Mouse (Mus musculus) thymus, postnatal 0 days (tissue): ENCODE measurements around the gene Dynlt1c. TPM values are rescaled to one million over a fixed set of nuclear protein-coding genes. Genes with fewer than 3 reads are reported as not detected.
"Not testable (repeated sequence)": the region's sequence is repeated elsewhere in the genome, so short reads cannot be mapped to it uniquely, and the experiment has no call there.

Source experiments
- DNase-seq: peaks from one replicate; pipeline ENCODE4 v3.0.0-alpha.2; 2015; ENCODE audit warnings: low spot score
- polyA plus RNA-seq: library from polyadenylated mRNA; unstranded; fragments of >200 nt; fragmentation: Nextera tagmentation; extraction: Ambion mirVana; gene quantifications from 2 replicates; pipeline ENCODE4 v1.2.1, GENCODE M21; 2015

Dynlt1c gene
- polyA plus RNA-seq, 1 experiment from 2014 or later, result 55.4 TPM

DNA sequence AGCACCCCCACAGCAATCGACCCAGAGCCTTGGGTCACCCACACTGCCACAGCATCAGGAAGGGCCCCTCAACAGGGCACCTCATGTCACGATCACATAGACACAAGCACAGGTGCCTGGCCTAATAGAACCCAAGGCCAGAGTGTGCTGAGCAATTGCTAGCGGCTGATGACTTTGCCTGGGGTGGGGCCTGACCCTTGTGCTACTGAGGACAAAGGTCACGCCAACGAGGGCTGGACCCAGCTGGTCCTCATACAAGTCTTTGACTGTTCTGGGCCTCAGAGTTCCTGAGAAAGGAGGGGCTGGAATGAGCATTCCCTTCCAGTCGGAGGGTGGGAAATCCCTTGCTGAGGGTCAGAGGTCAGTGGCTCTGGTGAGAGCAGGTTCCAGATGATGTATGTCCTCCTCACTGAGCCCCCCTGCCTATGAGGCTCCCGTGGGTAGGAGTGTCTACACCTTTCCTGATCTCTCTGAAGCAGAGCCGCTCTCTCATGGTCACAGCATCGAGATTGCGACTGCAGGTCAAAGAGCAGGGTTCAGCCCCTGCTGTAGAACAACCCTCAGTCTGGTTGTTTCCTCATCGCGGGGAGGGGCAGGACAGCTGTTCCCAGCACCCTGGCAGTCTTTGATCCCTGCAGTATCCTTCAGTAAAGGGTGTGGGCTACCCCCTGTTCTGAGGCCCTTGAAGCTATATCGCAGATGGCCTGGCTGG, 16.4 kb downstream of the Dynlt1c start:
- not testable (repeated sequence) for DNase-seq

DNA sequence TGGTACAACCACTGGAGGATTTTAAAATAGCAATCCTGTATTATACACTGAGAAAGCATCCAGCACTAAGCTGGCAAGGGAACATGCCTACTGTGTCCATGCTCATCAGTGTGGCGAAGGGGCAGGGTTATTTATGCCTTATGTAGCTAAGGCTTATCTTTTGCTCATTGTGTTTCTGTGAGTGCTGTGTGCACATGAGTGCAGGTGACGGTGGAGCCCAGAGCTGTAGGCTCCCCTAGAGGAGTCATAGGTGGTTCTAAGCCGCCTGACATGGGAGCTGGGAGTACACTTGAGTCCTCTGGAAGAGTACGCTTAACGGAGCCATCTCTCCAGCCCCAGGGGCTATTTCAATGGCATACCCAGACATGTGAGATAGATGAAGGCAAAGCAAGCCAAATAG, 17.8 kb downstream of the Dynlt1c start:
- DNase-seq, result not testable (repeated sequence)

DNA sequence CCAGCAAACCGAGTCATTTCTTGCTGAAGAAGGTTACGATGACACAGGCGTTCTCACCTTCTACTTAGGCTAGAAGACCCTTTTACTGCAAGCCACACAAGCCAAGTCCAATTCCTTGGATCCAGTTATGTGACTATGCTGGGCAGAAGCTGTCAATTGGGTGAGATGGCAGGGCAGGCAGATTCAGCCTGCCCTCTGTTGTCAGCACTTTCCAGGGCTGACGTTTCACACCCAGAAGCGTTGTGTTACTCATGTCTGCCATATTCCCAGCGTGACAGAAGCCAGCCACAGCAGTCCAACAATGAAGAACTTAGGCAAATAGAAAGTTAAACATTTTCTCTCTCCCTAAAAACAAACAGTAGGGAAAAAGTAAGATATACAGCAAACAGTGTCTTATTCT, 18.6 kb downstream of the Dynlt1c start:
- not testable (repeated sequence) for DNase-seq

DNA sequence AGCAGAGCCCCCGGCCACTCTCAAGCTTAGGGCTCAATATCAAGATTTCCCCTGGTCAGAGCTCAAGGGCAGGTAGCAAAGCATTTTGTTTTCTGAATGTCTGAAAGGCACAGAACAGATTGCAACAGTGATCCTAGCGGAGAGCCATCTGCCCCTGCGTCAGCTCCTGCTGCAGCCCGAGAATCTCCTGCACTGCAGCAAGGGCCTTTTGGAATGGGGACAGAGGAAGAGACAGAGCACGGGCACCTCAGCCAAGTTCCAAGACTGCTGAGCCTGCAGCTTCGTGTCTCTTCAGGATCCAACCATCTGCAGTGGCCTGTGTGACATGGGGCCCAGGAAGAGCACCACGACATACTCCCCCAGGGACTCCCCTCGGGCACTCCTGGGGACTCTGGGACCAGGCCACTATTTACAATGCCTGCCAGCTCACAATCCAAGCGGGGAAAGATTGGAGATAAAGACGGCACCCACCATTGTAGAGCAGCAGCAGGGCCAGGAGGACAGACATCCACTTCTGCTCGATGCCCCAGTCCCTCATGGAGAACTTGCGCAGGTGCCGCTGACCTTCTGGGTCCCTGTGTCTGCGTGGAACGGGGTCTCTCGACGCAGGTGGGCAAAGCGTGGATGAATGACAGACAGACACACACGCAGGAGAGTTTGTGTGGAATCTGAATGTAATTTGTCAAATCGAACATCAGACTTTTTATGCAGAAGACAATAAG, 19.4 kb downstream of the Dynlt1c start:
- DNase-seq, result not testable (repeated sequence)

DNA sequence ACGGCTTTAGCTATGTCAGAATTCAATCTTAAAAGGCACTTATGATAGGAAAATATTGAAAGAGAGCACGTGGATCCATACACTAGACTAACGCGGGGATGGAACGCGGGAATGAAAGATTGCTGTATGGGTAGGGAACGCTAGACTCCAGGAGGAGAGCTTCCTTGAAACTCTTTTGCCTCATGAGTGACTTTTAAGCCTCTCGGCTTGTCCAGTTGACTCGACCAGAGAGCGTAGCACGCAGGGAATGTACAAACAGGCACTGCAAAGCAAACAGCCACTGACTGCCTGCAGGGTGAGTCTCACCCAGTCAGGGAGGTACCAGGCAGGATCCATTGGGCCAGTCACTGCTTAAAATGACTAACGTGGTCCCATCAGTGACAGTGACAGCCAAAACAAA, 20.5 kb downstream of the Dynlt1c start:
- DNase-seq, result not testable (repeated sequence)

DNA sequence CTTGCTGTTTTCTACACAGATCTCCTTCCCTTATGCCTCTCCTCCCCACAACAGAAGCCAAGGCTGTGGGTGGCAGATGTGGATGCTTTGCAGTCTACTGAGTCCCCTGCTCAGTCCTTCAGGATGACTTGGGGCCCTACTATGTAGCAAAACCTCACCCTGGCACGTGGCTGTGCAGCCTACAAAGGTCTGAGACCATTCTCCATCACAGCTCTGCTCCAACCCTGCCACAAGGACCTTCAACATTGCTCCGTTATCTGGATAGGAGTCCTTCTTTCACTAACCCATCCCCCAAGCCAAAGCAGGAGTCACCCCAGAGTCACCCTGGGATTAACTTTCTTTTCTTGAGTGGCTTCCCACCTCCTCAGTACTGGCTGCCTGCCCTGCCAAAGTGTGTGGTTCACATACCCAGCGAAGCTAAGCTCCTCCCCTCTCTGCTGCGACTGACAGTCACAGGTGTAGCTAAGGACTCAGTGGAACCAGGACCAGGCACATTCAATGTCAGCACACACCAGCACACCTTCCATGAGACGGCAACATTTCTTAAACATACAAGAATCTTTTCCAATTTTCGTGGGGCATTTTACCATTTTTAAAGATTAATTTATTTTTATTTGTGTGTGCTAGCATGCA, 23.6 kb downstream of the Dynlt1c start:
- DNase-seq, result not testable (repeated sequence)

DNA sequence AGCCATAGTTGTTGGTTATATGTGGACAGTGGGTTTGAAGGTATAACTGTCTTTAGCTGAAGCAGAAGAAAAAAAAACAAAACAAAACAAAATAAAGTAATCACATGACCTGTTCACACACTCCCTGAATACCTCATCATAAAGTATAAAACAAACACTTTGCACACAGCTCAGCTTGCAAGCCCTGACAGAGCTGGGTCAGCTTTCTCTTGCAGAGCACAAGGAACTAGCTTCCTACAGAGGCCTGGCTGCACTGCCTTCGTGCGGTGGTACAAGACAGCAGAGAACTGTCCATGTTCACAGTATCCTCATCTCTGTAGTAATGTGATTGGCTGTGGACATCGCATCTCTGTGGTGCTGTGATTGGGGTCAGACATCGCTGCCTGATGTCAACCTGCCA, 28.9 kb downstream of the Dynlt1c start:
- not testable (repeated sequence) for DNase-seq

DNA sequence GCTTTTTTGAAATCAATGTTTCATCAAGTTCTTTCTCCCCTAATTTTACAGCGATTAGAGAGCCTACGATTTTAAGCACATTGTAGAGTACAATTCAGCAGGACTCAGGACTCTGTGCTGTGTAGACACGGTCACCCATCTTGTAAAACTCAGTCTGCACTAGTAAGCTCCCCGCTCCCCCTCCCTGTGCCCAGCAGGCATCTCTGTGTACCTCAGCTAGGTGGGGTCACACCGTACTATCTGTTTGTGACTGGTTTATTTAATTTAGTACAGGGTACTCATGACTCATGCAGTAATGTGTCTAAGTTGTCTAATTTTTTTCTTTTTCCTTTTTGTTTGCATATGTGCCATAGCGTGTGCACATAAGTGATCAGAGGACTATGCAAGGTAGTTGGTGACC, 31.4 kb downstream of the Dynlt1c start:
- DNase-seq, result not testable (repeated sequence)

DNA sequence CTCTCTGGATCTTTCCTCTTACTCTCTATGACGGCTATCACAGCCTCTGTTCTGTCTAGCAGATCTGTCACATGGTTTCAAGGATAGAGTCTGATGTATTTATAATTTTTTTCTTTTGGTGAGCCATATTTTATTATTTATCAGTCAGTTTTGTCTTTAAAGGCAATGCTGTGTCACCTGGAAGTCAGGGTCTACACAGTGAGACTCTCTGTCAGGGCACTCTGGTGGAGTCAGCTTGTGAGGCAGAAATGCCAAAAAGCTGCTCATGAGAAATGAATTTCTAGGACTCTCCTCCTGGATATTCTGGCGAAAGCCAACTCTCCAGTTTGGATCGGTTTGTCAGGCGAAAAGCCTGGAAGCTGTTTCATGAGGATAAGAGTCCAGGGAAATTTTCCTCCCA, 34.3 kb downstream of the Dynlt1c start:
- DNase-seq, result not testable (repeated sequence)

DNA sequence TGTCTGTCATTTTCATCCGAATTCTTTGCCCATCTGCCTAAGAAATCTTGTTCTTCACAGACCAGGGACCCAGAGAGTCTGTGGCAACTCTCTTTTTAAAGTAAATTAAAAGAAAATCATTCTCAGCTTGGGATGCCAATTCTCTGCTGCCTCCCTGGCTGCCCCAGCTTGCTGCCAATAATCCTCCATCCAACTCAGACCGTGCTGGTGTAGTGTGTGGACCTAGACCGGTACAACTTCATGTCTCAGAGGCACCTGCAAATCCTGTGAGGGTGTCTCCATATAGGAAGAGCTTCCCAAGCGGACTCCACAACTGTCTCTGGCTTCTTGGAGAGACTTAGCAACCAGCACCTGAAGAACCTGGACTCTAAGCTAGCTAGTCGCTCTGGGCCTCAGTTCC, 35.4 kb downstream of the Dynlt1c start:
- DNase-seq, result no peak

DNA sequence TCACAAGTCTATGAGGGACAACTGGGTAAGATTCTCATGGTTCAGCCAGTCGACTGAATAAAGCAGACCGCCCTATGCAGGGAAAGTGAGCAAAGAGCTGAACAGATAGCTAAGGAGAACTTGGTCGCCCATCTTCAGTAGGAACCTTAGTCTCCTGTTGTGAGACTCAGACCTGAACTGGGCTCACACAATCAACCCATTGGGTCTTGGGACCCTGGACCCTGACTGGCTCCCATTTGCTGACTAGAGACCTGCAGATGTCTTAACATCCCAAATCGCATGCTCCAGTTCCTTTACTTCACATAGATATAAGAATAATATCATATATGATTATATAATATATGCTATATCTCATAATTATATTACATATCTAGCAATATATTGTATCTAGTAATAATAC, 36.0 kb downstream of the Dynlt1c start:
- DNase-seq, result not testable (repeated sequence)

DNA sequence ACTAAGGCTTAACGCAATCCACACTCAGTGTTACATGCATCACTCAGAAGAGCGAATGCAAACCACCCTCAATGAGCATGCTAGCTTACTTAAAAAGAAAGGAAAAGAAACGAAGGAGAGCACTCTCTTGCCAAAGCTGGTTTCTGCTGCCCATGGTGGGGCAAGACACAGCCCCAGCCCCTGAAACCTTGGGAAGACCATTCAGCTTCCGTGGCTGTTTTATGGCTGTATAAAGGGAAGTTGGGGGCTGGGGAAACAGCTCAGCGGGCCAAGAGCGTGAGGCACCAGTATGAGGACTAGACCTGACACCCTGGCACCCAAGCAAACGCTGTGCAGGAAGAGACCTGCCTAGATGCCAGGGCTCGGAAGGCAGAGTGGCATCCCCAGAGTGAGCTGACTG, 37.0 kb downstream of the Dynlt1c start:
- not testable (repeated sequence) for DNase-seq

DNA sequence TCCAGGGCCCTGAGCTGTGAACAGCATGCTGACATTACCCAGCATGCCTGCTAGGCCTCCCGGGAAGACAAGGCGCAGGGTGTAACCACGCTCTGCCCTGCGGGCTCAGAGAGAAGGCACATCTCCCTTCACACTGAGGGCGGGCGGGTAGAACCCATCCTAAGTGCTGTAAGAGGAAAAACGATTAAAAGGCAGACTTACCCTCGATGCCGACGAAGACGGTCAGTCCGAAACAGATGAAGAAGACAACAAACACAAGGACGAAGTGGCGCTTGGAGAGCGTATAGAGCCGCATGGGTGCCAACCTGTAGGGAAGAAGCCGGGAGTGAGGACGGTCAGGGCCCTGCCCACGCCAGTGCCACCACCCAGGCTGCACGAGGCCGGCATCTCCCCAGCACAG, 38.0 kb downstream of the Dynlt1c start:
- not testable (repeated sequence) for DNase-seq

DNA sequence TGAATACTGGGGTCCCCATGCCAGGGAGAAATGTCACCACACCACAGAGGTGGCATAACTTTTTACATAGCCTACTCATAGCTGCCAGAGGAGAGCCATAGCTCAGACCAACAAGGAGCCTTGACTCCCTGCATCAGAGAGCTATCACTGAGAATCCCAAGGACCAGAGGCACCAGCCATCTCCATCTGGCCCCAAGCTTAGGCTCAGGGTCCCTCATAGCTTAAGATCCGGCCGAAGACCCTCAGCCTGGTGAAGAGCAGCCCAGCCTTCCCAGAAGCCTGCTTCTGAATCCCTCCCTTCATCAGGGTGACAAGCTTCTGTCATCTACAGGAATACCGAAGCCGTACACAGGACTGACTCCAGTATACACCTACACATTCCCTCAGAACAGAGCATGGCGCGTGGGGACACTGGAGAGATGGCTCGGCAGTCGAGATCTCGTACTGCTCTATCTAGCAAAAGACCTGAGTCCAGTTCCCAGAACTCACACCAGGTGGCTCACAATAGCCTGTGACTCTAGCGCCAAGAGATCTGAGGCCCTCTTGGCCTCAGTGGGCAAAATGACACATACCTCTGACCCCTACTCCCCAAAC, 38.7 kb downstream of the Dynlt1c start:
- not testable (repeated sequence) for DNase-seq

DNA sequence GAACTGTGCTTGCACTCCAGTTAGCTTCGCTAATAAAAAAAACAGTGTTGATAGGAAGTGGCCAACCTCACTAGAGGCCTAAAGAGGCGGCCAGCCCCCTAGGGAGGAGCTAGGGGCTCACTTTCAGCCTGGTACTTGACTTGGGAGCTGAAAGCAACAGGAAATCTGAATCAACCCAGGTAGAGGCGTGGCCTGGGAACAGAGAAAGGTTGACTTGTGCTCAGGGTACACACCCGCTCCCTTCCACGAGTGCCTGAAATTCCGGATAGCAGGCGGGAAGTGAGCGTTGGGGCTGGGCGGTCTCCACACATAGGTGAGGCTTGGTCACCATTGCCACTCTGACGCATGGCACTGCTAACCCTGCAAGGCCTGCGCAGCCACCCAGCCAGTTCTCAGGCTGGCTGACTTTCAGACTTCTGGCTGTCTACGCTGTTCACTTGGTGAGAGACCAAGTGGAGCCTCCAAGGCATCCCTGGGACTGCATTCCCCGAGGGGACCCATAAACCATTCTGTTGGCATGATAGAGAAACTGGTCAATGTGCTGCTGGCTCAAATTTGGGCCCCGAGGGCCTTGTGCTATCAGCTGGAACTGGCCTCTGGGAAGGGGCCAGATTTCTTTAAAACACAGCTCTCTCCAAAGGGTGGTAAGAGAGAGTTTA, 39.4 kb downstream of the Dynlt1c start:
- DNase-seq, result not testable (repeated sequence)

DNA sequence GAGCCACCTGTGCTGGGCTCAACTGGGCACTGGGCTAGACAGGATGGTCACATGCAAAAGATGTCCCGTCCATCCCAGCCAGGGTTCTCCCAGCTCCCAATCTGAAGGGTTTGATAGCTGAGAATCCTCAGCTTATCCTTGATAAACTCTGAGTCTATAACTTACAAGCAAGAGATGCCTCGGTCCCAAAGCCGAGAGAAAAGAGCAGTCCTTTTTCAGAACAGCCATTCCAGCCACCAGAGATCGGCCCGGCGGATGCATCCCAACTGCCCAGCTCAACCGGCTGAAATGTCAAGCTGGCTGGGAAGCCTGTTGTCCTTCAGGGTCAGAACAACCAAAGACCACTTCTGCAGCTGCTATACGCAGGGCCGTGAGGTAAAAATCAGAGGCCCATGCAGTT, 42.7 kb downstream of the Dynlt1c start:
- not testable (repeated sequence) for DNase-seq

DNA sequence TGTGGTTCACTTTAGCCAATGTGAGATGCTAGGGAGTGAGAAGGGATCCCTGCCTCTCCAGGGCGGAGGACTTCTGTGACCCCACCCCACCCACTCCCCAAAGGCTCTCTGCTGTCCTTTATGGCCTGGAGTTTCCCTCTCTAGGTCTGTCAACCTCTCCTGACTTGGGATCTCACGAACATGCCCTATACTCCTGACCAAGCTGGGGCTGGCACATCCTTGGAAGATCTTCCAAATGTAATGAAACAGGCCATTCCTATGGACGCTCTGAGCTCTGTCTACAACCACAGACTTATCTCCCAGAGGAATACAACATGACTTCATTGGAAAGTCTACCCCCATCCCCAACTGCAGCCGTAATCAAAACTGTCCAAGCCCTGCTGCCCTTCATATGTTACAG, 43.2 kb downstream of the Dynlt1c start:
- not testable (repeated sequence) for DNase-seq

DNA sequence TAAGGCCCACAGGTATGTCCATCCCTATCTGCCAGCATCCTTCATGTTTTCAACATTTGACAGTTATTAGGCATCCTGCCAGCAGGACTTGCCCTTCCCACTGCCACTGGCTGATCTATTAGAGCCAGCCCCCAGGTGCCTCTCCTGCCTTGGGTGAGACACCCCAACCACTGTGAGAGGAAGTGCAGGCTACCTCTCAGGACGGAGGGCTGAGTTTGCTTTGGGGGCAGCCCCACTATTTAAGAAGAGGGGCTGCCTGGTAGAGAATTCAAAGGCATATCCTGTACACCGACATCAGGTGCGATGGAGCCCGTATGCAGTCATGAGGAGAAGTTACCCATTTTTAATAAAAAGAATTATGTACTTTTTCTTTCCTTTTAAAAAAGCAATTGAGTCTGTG, 44.2 kb downstream of the Dynlt1c start:
- DNase-seq, result not testable (repeated sequence)

DNA sequence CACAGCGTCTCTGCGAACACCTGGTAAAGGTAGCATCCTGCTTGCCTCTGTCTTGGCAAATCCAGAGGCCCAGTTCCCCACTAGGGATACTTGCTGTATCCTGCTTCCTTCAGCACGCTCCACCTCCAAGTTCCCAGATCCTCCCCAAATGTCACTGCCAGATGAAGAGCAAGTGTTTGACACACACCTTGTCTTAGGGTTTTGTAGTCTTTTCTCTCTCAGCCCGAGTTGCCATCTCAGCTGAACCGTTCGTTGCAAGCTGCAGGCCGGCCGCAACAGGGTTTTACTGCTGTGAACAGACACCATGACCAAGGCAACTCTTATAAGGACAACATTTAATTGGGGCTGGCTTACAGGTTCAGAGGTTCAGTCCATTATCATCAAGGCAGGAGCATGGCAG, 45.4 kb downstream of the Dynlt1c start:
- not testable (repeated sequence) for DNase-seq

DNA sequence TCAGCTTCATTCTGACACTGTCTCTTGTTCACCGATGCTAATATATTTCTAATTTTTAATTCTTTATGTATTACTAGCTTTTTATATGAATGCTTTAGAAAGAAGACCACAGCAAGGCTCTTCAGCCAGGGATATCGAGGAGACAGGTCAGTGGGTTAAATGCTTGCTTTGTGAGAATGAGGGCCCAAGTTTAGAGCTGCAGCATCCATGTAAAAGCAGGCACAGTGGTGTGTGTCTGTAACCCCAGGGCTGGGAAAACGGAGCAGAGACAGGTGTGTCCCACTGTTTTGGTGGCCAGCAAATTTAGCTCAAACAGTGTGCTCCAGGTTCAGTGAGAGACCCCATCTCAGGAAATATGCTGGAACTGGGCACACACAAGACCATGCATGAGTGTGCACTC, 46.0 kb downstream of the Dynlt1c start:
- not testable (repeated sequence) for DNase-seq

DNA sequence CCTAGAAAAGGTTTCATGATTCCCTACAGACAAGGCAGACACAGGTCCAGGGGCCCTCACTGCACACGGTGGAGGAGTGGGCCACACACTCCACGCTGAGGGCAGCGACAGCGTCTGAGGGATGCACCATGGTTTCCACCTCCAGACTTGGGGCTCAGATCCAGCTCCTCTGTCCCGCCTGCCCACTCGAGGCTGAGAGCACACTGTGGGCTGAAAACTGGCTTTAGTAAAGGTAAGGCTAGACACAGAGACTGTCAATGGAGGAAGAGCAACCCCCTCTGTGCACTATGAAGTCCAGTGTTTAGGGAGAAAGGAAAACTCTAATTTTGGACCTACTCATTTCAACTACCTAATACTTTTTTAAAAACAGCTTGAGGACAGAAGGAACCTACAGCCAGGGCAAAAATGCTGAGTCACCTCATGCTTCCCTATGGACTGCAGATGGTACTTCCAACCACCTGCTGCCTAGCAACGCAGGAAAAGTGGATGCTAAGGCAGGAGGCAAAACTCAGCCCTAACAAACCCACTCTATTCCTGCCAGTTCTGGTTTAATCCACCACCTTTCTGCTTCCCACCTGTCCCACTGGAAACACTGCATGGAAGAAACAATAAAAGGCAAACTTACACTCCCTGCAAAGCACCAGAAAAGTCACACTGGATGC, 49.6 kb downstream of the Dynlt1c start:
- not testable (repeated sequence) for DNase-seq
